Mouse (Mus musculus): ENCODE measurements at regions not wholly inside any gene's neighbourhood (a gene's known extent, or its start where the extent isn't known, plus 50 kb on each side); places are given as distances from the start of the nearest gene placed in this dataset.
"Not testable (repeated sequence)": the region's sequence is repeated elsewhere in the genome, so short reads cannot be mapped to it uniquely, and the experiment has no call there.

- DNase-seq, result no peak
Measured at GRCm38 (mm10) chr3:6883401-6883800, 263.2 kb upstream of the 1700008P02Rik start.

GRCm38 (mm10) chr3:6876265-6876664 is 256.0 kb upstream of the 1700008P02Rik start:
- DNase-seq, result no peak

GRCm38 (mm10) chr3:6872170-6872569 is 251.9 kb upstream of the 1700008P02Rik start:
- no peak for DNase-seq

GRCm38 (mm10) chr3:6871752-6872151 is 251.5 kb upstream of the 1700008P02Rik start:
- DNase-seq, result no peak

DNA sequence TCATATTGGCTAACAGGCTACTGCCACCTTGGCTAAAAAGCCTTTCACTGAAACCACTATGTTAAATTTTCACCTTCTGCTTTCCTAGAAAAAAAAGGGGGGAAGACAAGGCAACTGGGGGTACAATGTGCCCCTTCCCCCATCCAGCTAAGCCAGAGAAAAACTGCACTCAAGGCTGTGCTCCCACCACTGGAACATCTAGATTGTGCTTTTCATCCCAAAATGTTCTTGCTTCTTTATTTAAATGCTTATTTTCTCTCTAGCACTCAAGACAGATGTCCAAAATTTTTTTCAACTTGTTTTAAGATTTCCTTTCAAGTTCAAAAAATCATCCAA is 245.9 kb upstream of the 1700008P02Rik start:
- no peak for DNase-seq

DNA sequence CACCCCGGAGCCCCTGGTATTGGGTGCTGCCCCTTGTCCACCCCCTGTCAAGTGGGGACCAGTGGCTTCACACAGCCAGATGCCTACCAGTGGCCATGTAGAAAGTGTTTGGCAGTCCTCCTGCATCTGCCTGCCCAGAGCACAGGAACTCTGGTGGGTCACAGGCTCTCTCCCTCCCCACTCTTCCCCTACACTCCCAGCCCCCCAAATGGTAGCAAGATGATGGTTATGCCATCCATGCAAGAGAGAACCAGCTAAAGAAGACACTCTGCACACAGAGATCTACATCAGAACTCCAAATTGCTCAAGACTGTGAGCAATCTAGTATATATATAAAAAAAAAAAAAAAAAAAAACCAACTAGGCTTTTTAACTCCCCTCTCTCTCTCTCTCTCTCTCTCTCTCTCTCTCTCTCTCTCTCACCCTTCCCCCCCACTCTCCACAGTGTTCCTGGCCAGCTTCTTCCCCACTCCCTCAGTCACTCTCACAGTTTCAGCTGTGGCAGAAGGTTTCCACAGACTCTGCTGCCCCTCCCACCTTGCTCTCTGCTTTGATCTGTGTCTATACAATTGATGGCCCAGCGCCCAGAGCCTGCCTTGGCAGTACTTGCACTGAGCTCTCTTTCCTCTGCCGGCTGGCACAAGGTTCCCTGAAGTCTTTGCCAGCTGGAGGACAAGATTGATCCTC is 245.4 kb upstream of the 1700008P02Rik start:
- no peak for DNase-seq

DNA sequence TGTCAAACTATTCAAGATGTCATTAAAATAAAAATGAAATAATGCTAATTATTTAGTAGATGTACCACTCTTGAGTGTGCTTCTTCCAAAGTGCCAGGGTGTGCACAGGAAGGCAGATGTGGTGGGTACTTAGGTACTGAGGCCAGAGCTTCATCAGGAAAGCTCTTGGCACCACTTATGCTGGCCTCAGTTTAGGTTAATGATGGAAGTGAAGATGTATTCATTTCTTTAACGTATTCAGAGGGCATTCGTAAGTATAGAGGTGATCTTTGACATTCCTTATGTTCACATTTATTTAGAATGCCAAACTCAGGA is 239.6 kb upstream of the 1700008P02Rik start:
- no peak for DNase-seq

DNA sequence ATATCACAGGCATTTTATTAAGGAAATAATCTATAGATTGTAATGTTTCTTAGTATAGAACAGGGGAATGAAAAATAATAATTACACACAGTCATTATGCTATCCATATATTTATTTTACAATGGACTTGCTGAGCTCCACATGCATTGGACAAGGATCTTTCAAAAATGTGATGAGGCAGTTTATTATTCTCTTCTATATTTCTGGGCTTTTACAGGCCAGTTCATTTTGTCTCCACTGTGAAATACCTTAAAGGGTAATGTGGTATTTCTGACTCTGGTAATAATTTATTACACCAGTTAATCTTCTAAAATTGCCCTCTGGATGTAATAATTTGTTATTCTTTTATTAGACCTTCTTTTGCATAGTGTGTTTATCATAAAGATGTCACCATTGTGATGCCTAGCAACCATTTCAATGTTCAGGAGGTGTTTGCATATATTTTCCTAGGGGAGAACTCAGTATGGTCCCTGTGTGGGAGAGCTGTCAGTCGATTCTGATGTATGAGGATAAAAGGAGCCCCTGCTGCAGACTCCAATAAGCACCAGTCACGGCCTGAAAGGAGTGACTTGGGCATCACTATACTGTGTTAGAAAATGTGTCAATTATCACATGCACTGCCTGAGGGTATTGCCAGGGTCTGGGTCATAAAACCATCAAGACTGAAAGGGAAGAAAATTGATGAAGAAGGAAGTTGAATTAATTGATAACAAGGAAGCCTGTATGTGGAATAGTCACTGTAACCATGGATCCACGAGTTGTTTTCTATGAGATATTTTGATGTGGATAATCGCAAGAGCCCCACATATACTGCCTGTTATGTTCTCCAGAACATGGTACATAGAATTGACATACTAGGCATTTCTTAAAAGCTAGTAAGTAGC is 239.0 kb upstream of the 1700008P02Rik start:
- DNase-seq, result no peak

- no peak for DNase-seq
Measured at GRCm38 (mm10) chr3:6819332-6819731, 199.1 kb upstream of the 1700008P02Rik start.

GRCm38 (mm10) chr3:6812346-6812745 is 192.1 kb upstream of the 1700008P02Rik start:
- no peak for DNase-seq

- no peak for DNase-seq
Measured at GRCm38 (mm10) chr3:6809381-6809950, 189.2 kb upstream of the 1700008P02Rik start.

DNA sequence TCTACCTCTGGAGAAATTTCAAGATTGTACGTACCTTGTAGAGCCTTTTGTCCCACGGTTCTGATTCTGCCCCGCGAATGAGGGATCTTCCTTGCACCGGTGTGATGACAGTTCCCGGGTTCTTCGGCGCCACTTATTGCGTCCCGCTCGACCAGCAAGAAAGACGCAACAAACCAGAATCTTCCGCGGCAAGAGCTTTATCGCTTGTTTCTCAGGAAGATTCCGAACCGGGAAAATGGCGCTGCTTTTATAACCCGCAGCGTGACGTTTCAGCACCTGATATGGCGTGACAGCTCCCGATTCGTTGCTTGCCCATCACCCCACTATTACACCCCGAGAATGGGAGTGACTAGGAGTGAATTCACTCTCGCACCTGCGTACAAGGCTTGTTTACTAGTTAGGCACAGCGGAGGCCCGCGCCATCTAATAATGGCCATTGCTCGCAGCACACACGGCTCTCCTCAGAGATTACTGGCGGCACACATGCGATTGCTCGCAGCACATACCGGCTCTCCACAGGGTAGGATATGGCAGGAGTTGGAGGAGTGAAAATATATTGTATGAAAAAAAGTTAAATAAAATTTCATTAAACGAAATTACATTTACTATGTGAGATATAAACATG is 180.0 kb upstream of the 1700008P02Rik start:
- DNase-seq, result not testable (repeated sequence)

DNA sequence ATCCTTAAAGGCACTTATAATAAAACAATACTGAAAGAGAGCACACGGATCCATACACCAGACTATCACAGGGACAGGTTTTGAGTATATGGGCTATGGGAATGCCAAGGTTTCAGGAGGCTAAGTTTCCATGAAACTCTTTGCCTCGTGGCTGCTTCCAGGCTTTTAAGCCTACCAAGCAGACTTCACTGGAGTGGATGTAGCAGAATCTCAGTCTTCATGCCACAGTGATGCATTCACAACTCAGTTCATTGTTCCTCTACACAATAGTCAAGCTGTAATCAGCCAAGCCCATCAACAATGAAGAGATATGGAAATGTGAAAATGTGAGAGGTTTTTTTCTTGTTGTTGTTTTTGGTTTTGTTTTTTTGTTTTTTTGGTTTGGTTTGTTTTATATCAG is 148.3 kb upstream of the 1700008P02Rik start:
- DNase-seq, result no peak

- not testable (repeated sequence) for DNase-seq
Measured at GRCm38 (mm10) chr3:6768085-6768484, 147.8 kb upstream of the 1700008P02Rik start.

DNA sequence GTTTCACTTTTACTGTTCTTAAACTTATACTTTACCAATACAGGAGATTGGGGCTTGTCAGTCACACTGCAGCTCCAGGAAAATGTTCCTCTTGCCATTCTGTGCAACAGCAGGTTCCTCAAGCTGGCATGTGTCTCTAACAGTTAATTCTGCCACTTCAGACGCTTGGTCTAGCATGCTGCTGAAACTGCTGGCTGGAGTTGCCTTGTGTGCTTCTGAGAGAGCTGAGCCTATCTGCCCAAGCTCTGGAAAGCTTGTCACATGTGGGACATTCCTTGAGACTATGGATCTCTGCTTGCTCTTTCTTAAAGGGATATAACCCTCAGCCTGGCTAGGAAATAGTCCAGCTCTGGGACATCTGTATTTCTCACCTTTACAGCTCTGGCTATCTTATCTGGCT is 138.9 kb upstream of the 1700008P02Rik start:
- DNase-seq, result no peak

- DNase-seq, result no peak
Measured at GRCm38 (mm10) chr3:6757562-6757961, 137.3 kb upstream of the 1700008P02Rik start.

GRCm38 (mm10) chr3:6750746-6751145 is 130.5 kb upstream of the 1700008P02Rik start:
- not testable (repeated sequence) for DNase-seq

DNA sequence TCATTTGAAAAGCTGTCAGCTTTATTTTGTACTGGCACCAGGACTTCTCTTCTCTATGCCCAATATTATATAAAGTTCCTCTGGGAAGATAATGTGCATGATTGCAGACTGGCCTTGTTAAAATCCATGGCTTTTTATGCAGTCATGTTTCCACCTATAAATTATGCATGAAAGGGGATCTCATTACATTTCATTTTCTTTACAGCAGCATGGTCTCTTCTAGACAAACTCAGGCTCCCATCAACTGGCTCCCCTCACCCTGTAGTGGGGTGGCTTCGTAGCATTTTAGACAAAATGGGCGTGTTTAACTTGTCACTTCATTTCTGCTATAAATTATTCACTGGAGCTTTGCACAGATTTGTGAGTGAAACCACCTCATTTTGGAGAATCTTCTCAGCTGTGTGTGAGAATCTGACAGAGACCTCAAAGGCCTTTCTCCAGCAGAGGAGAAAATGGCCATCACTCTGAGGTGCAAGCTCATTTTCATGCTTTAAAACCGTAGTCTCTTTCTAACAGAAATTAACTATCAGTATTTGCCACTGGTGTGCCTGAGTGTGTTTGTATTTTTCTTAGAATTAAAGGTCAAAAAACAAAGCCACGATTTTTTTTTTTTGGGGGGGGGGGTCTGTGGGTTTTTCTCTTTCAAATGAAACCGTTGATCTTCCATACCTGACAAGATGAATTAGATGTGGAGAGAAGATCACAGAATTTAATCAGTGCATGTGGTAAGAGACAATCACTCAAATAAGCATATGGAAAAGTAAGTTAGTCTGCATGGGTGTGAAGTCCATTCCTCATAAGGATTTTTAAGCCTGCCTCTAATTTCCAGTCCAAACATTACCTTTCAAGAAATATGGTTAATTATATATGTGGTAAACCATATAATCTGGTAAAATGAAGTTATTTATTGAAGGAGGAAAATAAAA is 111.4 kb upstream of the 1700008P02Rik start:
- DNase-seq, result no peak

DNA sequence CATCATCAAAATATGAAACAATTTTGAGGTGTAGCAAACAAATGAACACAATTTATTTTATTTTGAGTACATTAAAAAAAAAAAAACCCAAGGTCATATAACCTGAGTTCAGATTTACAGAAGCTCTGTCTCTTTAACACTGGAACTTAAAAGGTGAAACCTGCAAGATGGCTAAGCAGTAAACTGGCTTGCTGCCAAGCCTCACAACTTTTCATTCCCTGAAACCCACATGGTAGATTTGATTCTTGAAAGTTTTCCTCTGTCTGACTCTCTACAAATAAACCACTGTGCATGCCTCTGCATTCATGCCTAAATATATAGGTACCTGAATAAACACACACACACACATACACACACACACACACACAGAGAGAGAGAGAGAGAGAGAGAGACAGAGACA is 109.8 kb upstream of the 1700008P02Rik start:
- DNase-seq, result no peak

DNA sequence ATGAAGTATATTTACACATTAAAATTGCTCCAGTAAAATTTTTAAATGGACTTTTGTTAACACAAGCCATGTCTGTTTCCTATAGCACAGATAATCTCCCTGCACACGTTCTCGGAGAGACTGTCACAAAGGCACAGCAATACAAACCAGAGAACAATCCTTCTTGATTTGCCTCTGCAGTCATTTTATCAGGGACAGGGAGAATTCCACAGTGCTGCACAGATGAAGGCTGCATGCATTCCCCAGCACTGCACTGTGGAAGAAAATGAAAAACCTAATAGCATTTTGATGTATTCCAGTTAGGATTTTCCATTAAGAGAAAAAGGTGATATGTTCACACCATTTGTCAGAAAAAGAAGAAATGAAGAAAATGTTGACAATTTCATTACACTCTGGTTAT is 63.4 kb upstream of the 1700008P02Rik start:
- no peak for DNase-seq

GRCm38 (mm10) chr3:6681411-6681810 is 61.2 kb upstream of the 1700008P02Rik start:
- no peak for DNase-seq

DNA sequence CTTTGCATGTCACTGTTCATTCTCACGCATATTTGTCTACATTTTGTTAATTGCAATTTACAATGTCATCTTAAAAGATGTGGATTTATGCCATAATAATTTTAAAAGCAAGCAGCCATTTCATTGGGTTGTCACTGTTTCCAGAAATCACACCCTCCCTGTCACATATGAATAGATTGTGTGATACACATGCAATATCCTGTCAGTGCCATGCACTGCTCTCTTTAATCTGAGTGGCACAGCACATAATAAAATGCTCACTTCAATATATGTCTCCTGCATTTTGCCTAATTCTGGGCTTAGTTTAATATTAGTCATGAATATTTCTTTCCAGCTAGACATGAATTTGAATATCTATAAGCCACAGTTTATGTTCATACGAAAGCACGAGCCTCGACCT is 56.1 kb upstream of the 1700008P02Rik start:
- DNase-seq, result no peak

All from gastrocnemius, postnatal 10 days (tissue).